Mouse (Mus musculus): ENCODE data around the gene Spocd1.

The Spocd1 gene

DNA sequence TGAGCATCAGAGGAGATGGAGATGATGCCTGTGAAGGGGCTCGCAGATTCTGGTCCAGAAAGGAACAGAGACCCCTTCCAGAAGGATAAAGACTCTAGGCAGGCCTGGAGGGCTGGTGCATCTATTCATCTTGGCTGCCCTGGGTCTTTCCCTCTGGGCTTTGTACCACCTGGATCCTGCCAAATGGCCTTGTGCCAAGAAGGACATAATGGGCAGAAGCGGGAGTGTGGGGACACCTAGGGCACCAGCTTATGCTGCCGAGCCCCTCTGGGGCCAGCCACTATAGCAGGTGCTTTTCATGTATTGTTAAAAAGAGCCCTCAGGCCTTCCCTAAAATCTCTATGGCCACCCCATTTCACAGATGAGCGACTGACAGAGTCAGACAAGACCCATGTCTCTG lies 49.2 kb downstream of the Spocd1 start:
- DNase-seq, result no peak

DNA sequence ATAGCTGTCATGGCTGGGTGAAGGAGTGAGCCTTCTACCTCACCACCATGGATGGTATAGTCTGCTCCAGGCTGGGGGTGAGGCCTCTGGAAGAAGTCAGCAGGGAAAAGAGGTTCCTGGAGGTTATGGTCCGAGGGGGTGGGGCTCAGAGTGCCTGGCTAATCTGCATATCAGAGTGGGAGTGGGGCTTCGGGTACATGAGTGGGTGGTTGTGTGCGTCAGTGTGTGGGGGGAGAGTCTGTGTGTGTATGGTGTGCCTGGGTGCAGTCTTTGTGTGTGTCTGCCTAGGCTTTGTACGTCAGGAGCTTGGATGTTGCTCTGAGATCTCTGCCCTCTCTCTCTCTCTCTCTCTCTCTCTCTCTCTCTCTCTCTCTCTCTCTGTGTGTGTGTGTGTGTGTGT lies 49.9 kb downstream of the Spocd1 start:
- no peak for DNase-seq

DNA sequence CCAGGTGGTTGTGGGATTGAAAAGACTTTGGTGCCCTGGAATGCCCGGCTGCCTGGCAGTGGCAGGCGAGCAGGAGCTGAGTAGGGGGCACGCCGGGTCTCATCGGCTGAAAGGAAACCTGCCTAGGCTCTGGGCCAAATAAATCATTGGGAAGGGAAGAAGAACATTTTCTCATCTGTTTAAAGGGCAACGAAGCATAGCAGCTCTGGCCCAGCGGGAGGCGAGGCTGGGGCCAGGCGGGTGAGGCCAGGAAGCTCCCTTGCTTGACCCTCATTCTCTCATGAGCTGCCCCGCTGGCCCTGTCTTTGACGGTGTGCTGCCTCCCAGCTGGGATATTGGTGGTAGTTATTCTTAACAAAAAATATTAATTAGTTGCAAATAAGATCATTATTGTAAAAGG lies 52.6 kb downstream of the Spocd1 start:
- peak; percentile 52 for DNase-seq

DNA sequence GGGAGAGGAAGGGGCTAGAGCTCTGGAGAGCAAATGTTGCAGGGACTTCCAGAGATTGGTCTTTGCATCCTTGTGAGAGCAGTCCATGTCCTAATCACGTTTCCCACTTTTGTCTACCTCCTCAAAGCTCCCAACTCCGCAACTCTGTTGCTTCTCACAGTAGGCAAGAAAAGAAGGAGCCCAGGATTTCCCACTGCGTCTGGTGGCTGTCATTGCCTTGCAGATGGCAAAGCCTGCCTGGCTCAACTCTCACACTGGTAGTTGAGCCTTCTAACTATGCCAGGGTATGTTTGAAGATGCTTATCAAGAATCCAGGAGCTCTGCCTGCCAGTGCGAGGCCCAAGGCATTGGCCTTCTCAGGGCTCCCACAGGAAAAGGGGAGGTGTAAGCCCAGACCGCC lies 54.0 kb downstream of the Spocd1 start:
- DNase-seq, result no peak

DNA sequence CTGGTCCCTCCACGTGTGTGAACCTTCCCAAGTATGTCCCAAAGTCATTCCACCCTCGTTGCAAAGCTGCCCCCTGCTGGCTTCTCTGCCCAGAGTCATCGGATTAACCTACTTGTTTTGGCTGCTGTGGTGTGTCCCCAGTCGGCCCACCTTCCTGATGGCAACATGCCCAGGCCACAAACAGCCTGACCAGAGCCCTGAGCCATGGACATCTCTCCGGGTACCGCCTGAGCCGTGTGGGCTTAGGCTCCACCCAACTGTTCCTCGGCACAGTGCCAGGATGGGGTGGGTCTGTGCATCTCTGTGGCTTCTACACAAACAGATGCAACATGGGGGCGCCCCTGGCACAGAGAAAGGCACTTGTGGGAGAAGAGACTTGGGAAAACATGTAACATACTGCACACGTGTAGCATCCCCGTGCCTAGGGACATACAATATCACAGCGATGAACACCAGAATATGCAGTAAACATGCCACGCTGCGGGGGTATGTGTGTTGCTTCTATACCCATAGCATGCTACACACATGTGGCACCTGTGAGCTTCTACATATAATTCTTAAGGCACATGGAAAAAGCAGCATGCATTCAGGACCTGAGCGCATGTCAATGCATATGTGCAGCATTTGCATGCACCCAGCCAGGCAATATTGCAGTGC lies 54.8 kb downstream of the Spocd1 start:
- DNase-seq, result peak; percentile 86

DNA sequence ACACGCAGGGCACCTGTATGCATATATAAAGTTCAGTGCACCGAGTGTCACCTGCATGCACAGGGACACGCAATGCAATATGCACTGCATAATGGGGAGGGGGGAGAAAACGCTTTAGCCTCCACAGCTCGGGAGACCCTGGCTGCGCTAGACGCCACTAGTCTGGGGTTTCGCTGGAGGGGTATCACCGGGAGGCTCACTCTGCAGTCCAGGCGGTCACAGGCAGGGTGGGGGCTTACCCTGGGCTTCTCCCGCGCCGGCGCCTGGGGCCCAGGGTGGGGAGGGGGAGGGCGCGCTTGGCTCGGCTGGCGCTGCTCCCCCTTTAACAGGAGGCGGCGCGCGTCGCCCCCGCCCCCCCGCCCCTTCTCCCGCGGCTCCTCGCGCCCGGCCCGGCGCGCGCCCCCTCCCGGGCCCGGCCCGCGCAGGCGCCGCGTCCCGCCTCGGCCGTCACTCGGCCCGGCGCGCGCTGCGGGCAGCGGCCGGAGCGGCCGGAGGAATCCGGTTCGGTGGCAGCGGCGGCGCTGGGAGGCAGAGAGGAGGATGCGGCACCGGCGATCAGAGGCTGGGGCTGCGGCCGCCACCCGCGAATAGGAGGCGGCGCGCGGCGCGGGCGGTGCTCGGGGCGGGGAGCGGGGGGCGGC lies 55.5 kb downstream of the Spocd1 start, which contains the start of gene Adgrb2:
TSS of gene Adgrb2 (plus strand) at position 450 of the 641 bp plus-strand sequence.
- peak; percentile 61 for DNase-seq

DNA sequence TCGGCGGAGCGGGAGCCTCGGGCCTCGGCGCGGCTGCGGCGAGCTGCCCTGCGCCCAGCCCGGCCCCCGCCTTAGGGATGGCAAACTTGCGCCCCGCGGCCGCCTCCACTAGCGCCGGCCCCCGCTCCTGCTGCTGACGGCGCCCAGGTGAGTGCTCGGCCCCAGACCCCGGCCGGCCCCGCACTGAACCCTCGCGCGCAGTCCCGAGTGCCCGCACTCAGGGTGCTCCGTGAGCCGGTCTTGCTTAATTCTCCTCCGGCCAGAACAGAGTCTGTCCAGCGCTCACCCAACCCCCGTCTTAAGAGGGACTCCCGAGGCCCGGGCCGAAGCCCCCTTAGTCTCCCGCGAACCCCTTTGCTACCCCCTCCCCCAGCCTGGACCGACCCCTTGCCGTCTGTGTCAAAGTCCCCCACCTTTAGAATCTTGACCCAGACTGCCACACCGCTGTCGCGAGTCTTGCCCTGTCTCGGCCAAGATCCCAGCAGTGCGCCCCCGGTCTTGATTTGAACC lies 56.2 kb downstream of the Spocd1 start:
- peak; percentile 39 for DNase-seq

DNA sequence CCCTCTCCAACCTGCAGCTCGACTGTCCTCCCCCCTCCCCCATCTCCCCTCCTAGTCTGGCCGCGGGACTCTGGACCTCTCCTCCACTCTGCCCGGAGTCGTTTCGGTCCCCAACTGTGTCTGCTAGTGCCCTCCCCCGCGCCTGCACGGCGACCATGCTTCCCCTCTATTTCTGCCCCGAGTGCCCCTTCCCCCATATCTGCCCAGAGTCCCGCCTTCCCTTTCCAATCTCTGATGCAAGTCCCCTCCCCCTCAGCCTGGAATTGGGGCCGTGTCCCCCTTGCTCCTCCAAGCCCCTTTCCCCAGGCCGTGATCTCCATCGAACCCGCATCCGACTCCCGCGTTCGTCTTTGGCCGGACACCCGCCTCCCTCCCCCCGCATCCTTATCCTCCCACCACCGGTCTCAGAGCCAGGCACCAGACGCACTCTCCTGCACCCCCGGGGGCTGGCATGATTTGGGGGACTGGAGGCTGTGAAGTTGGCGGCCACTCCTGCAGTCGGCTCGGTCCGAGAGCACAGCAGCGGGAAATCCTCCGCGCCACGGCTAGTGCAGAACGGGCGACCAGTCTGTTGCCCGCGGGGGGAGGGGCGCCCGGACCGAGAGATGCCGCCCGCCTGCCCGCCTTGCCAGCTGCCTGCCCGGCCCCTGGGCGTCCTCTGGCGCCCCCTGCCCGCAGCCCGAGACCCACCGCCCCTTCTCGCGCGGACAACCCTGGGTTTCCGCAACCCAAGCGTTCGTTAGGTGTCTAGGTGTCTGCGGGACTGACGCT lies 56.8 kb downstream of the Spocd1 start:
- peak; percentile 80 for DNase-seq

DNA sequence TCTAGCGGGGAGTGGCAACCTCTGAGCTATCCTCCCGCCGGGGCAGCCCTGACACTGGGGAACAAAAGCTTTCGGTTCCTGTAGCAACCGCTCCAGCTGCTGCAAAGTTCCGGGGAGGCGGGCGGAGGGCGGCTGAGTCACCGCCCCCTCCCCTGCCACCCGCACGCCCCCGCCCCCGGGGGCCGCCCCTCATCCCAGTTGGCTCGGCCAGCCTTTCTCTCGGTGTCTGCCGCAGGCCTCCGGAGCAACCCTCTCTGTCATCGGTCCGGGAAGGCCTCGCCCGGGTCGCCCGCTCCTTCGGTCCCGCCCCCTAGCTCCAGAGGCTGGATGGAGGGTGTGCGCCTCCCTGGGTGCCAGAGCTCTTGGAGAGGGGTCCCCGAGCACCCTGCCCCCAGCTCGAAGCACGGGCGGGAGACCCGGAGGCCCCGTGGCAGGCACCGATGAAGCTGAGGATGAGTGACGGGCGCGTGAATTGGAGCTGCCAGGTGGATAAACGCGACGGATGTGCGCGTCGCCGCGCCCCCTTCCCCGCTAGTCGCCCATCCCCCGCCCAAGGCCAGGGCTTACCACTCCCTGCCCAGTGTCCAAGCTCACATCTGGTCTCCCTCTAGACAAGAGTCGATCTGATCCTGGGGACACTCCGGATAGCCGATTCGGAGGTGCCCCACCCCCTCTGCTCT lies 58.9 kb downstream of the Spocd1 start:
- DNase-seq, result peak; percentile 68

DNA sequence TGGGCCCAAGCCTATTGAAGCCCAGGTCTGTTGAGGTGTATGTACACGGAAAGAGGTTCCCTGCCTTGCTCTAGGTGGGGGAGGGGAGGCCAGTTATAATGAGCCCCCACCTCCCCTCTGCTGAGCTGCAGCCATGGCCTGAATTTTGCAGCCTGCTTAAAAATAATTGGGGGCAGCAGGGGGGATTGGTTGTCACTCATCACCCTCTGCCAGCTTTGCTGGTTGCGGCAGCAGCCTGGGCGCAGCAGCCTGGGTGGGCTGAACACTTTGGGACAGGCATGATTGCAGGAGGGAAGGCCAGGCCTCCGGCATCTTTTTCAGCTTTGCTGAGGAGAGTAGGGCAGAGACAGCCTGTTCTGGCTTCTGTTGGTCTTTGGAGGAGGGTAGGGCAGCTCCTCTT lies 60.9 kb downstream of the Spocd1 start:
- no peak for DNase-seq

DNA sequence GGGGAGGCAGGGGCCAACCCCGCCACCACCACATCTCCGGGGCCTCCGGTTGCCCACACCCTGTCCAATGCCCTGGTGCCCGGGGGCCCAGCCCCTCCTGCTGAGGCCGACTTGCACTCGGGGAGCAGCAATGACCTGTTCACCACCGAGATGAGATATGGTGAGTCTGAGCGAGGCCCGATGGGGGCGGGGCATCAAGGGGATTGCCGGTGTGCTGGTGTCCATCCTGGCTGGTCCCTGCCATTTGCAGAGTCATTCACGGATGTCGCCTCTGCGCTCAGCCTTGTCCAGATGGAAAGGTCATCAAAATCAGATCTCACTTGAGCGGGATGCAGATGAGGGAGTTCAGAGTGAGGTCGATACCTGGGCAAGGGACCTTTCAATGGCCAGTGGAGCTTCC lies 63.7 kb downstream of the Spocd1 start:
- no peak for DNase-seq

DNA sequence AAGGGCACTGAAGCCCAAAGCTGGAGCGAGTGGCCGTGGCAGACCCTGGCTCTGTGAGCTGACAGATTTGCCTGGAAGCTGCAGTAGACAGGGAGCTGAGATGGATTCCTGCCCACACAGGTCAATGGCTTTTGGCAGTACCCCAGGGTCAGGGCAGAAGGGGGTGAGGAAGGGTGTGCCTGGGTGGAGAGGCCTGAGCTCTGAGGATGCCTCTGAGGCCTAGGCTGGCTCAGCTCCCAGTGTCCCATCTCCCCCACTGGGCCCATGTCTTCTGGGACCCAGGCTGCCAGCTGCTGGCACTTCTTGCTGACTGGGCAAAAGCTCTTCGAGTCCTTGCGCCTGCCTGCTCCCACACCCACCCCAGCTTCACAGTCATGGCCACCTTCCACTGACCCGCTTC lies 64.2 kb downstream of the Spocd1 start:
- DNase-seq, result no peak

DNA sequence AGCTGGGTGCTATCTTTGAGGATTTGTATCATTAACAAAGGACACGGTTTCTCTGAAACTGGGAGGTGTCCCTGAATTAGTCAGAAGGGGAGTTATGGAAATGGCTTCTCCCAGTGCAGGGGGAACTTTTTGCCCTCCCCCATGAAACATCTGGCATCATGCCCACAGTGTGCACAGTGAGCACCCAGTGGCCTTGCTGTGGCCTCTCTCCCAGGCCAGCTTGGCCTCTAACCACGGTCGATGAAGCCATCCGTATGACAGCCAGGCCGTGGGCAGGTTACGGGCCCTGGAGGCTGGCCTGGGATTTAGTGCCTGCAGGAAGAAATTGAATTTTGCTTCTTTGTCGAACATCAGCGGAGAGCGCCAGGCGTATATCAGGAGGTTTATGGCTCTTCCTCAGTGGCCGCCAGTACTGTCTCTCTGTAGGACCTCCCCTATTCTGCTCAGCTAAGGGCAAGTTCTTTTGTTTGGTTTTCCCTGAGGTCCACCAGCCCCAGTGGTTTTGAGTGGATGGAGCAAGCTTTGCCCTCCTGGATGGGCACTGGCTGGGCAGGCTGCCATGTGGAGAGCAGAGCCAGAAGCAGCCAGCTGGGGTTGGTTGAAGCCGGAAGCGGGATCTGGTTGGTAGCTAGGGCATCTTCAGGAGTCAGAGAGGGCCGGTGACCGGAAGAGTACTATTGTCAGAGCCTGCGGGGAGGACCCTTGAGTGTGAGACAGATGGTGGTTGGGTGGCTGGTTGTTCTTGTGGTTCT lies 65.1 kb downstream of the Spocd1 start:
- DNase-seq, result peak; percentile 62

DNA sequence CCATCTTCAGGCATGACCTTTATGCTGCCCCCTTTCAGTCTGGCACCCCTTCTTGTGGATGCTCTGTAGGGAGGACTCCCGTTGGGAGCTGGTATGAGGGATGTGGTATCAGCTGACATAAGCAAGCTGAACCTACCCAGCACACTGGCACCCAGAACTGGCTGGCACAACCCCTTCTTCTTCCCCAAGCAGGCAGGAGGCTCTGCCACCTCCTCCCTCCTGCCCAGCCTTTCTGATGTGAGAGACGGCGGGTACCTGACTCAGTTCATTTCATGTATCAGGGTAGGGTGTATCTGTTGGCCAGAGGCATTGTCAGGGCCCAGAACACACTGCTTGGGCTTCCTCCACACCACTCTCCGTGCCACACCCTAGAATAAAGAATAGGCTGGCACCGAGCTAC lies 65.7 kb downstream of the Spocd1 start:
- no peak for DNase-seq

DNA sequence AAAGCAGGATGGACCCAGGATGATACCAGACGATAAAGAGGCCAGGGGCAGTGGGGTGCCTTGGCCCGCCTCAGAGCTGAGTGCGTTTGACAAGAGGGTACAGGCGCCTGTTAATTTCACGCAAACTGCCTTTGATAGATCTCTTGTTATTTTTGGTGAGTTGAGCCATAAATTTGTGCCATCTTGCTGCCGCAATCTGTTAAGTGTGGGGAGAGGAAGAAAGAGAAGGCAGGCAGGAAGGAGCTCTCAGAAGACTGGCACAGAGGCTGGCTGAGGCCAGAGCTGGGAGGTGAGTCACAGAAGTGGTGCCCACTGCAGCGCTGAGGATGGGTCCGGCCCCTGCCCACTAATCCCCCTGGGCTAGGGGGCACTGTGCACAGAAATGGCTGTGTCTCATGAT lies 66.2 kb downstream of the Spocd1 start:
- no peak for DNase-seq

DNA sequence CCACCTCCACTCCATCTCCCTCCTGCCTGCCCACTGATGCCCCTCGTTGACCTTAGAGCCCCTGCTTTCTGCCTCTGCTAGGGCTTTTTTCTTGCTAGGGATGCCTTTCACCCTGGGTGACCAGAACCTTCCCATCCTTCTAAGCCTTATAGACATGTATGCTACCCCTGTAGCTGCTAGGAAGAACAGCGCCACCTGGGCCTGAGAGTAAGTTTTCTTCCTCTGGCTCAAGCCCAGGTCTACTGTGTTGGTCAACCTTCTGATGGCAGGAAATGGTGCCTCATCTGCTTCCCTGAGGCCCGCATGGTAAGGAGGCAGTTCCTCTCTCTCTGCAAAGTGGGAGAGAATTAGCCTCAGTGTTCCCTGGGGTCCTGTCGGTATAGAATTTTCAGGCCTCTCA lies 67.0 kb downstream of the Spocd1 start:
- DNase-seq, result no peak

DNA sequence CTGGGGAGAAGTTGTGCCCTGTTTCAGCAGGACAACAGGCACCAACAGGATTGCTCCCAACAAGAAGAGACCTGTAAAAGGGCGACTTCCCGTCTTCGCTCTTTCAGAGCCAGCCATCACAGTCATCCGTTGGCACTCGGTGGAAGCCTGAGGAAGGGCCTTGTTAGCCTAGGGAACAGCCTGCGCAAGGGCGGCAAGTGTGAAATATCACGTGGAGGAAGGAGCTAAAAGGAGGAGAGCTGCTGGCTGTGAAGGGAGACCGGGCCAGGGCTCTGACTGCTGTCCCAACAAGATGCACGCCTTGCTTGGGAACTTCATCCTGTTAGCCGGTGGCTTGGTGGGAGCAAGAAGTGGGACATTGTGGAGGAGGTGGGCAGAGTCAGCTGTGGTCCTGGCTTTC lies 69.1 kb downstream of the Spocd1 start:
- no peak for DNase-seq

DNA sequence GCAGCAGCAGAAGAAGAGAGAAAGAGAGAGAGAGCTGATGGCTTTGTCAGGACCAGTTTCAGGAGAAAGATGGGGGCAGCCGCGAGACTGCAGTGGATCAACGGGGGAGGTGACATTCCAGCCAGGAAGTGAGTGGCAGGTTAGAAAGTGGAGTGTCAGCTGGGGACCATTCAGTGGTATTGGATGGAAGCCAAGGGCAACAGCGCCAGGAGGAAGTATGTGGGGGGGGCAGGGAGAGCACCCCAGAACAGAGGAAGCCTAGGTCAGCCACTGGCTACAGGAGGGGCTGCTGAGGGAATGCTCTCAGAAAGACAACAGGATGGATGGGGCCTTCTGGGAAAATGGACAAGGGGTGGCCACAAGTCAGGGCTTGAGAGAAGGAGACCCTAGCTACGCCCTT lies 72.7 kb downstream of the Spocd1 start:
- no peak for DNase-seq

DNA sequence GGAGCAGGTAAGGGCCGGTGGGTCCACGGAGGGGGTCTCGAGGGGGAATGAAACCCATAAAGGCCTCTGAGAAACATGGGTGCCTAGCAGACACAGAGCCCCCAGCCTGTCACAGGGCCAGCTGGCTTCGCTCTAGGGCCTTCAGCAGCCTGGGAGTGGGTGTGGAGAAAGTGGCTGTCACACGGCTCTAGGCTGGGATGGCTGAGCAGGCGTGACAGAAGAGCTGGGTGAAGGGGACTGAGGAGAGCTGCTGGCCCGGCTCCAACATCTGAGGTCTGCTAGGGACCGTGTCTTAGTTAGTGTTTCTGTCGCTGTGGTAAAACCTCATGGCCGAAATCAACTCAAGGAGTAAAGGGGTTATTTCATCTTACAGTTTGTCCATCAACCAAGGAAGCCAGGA lies 73.1 kb downstream of the Spocd1 start:
- DNase-seq, result peak; percentile 56

DNA sequence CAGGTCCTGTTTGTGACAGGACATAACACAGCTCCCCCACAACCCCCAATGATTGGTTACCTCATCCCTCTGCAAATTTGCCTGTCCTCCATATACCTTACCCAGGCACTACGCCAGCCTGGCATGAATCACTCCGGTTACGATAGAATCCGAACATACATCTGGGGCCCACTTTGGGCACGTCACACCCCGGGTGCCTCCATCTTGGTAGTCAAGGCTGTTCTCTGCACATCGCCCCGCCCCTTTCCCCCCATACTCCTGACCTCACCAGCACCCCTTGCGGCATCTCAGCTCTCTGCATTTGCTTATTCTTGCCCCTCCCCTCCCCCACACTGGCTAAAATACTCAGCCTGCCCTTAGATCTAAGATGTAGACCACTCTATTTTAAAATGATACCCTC lies 76.5 kb downstream of the Spocd1 start:
- DNase-seq, result no peak

DNA sequence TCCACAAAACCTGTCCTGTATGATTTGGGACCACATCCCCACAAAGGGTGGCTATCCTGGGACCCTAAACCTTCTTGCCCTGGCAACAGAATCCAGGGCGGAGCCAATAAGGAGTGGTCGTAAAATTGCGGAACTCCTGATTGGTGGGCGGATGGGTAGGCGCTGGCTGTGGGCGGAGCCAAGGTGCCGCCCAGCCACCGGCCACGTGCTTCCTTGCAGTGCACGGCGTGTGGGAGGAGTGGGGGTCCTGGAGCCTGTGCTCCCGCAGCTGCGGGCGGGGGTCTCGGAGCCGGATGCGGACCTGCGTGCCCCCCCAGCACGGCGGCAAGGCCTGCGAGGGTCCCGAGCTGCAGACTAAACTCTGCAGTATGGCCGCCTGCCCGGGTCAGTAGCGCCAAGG lies 77.5 kb downstream of the Spocd1 start:
- DNase-seq, result no peak
